Mouse (Mus musculus): Measurements from ENCODE around the gene Gm21797. TPM values are rescaled to one million over a fixed set of nuclear protein-coding genes. Genes with fewer than 3 reads are reported as not detected.
"Not testable (repeated sequence)": the region's sequence is repeated elsewhere in the genome, so short reads cannot be mapped to it uniquely, and the experiment has no call there.

Gm21797 gene
- polyA plus RNA-seq (2016; fragmentation: Nextera tagmentation; extraction: Ambion mirVana), result not detected in 2 replicates

GRCm38 (mm10) chrY:40775665-40776064, at the start of gene Gm21797:
Gm21797 (minus strand) TSS chrY:40775765.
- not testable (repeated sequence) for H3K4me2 ChIP-seq; H3K4me1 ChIP-seq (replicated peaks); ATAC-seq (ENCODE audit: insufficient number of reproducible peaks, low FRiP score); H3K27me3 ChIP-seq (replicated peaks); H3K36me3 ChIP-seq; H3K4me3 ChIP-seq; H3K9ac ChIP-seq; H3K9me3 ChIP-seq (replicated peaks); H3K27ac ChIP-seq (ENCODE audit: poor library complexity, severe bottlenecking)
- WGBS, result no CpG with 5 or more reads among the region's 3 CpGs

GRCm38 (mm10) chrY:40804614-40805013, 29.0 kb upstream of the Gm21797 start, which contains the start of gene Gm20795:
Gm20795 (plus strand) TSS chrY:40804914.
- not testable (repeated sequence) for H3K9me3 ChIP-seq (replicated peaks); H3K4me2 ChIP-seq; H3K9ac ChIP-seq; H3K27ac ChIP-seq (ENCODE audit: poor library complexity, severe bottlenecking); H3K27me3 ChIP-seq (replicated peaks); ATAC-seq (ENCODE audit: insufficient number of reproducible peaks, low FRiP score); H3K36me3 ChIP-seq; H3K4me1 ChIP-seq (replicated peaks); H3K4me3 ChIP-seq

Other genes with a start within 250 kb of the Gm21797 start
- gene Gm21852, start 123.8 kb downstream of the Gm21797 start, polyA plus RNA-seq (2016; fragmentation: Nextera tagmentation; extraction: Ambion mirVana), result not detected in 2 replicates
- gene Gm20795, start 29.1 kb upstream of the Gm21797 start, polyA plus RNA-seq (2016; fragmentation: Nextera tagmentation; extraction: Ambion mirVana), result not detected in 2 replicates